Mouse (Mus musculus) brown adipose tissue, adult 24 weeks (tissue): ENCODE measurements at regions not wholly inside any gene's neighbourhood (a gene's known extent, or its start where the extent isn't known, plus 50 kb on each side); places are given as distances from the start of the nearest gene placed in this dataset.

Source experiments
- H3K27ac ChIP-seq: fragments of 200-500 bp; replicated peaks from 2 replicates; pipeline ENCODE4 v1.5.1; 2012; ENCODE audit warnings: low read depth, mild to moderate bottlenecking, low read length
- H3K4me1 ChIP-seq: fragments of 200-500 bp; 2 replicates; pipeline ENCODE4 v1.6.1; 2012; ENCODE audit warnings: low read length, mixed read lengths; ENCODE audit not compliant: control insufficient read depth, insufficient read depth, insufficient read length
- H3K4me3 ChIP-seq: fragments of 200-500 bp; 2 replicates; pipeline ENCODE4 v1.5.1; 2012; ENCODE audit warnings: low read depth, mild to moderate bottlenecking, low read length, moderate library complexity; ENCODE audit not compliant: insufficient read depth

DNA sequence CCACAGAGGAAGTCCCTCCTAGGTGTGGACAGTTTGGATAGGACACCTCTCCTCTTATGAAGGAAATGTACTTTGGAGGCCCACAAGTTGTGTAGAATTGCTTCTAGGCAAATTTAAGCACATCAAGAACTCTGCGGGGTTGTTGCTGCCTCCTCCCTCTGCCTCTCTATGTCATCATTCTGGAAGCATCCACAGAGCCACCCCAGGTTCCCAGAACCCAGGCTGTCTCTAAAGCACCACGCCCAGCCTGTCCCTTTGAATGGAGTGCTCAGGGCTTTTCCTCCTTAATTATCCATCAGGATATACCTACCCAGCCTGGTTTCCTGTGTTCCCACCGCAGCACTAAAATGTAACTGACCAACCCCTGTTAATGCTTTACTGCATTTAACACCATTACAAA is 195.4 kb downstream of the Calcrl start:
- no peaks in the 10 kb centered on the region for H3K4me1 ChIP-seq
- H3K27ac ChIP-seq: 0 out of 2 replicates have a peak overlapping the region, but pooled peaks have one; percentile 7
- H3K4me3 ChIP-seq: no peak overlapping the region

DNA sequence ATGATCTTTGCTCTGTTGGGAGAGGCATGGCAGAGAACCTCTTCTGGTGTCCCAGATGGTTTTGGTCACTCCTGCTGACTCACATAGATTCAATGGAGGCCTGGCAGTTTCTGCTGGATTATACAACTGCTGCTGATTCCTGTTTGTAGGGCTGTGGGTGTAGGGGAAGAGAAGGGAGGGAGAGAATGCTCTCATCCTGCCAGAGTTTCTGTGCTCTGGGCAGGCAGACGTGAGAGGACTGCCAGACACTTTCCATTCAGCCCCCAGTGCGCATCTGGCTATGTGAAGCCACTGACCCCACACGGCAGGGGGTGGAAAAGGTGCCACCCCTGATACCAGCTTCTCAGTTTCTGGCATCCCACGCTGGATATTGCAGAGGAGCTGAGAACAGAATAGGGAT is 189.6 kb downstream of the Calcrl start:
- H3K27ac ChIP-seq: no peak overlapping the region
- no peak overlapping the region for H3K4me3 ChIP-seq
- H3K4me1 ChIP-seq: no peaks in the 10 kb centered on the region

GRCm38 (mm10) chr2:84241244-84241643 is 184.0 kb downstream of the Calcrl start:
- Histone ChIP-seq H3K27ac (no peak overlapping the region), H3K4me1 (no peaks in the 10 kb centered on the region), H3K4me3 (no peak overlapping the region)

DNA sequence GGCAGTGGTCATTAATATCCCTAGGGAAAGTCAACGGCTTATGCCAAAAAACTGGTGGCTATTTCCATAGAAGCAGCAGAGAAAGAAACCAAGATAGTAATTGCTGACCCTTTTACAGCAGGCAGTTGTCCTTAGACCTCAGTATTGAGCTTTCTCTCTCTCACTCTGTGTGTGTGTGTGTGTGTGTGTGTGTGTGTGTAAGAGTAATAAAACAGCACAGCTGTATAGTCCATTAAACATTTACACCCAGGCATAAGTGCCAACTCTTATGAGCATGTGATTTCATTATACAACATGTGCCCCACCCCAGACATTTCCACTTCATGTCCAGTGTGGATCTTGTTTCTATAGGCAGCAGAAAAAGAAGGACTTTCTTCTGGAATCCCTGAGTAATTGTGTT is 183.2 kb downstream of the Calcrl start:
- no peak overlapping the region for H3K27ac ChIP-seq
- H3K4me3 ChIP-seq: no peak overlapping the region
- H3K4me1 ChIP-seq: no peaks in the 10 kb centered on the region

DNA sequence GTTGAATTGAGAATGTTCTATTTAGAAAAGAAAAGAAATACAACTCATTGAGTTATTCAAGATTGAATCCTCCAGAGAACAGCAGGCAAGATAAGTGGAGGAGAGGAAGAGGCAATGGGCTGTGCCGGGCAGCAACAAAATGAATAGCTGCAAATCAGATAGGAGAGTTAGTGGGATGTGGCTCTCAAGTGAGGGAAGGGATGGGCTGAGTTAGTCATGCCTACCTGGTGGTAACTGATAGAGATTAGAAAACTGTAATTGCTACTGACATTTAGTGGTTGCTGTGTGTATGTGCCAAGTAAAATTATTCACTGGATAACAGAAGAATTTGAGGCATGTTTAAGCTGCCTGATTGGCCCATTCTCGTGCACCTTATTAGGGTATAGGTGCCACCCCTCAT is 179.3 kb downstream of the Calcrl start:
- Histone ChIP-seq H3K27ac (no peak overlapping the region), H3K4me3 (no peak overlapping the region)

DNA sequence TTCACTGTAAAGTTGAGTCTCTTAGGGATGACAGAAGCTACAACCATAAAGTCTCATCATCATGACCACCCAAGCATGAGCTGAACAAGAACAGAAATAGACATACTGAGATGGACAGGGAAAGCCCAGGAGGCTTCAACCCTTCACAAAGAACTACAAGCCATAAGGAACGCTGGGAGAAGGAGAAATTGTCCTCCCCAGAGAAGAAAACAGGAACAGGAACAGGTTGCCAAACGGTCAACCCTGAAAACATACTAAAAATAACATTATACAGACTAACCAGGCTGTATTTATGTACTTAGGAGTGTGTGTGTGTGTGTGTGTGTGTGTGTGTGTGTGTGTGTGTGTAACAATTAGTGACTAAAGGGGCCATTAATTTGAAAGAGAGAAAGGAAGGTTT is 178.6 kb downstream of the Calcrl start:
- no peaks in the 10 kb centered on the region for H3K4me1 ChIP-seq
- no peak overlapping the region for H3K4me3 ChIP-seq
- H3K27ac ChIP-seq: no peak overlapping the region

More for the DNA sequence above, 179.3 kb downstream of the Calcrl start:
- no peaks in the 10 kb centered on the region for H3K4me1 ChIP-seq

DNA sequence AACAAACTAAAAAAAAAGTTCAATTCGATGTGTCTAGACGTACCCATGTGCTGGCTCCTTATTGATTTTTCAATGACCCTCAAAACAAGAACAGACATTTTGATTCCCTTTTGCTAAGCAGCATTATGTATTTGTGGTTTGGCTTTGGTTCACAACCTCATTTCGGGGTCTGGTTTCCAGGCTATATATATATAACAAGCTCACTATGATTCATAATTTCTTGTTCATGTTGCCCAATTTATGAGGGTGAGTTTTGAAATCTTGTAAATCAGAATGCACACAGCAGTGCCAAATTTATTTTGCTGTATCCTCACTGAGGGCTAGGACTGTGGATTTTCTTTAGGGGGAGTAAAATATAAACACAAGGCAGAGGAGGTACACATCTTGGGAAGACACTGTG is 177.0 kb downstream of the Calcrl start:
- no peak overlapping the region for H3K27ac ChIP-seq
- H3K4me3 ChIP-seq: no peak overlapping the region
- no peaks in the 10 kb centered on the region; the same call in 1 of the 2 replicates for H3K4me1 ChIP-seq

- Histone ChIP-seq H3K4me1 (no peaks in the 10 kb centered on the region; the same call in 1 of the 2 replicates), H3K4me3 (no peak overlapping the region), H3K27ac (no peak overlapping the region)
Measured at GRCm38 (mm10) chr2:84249871-84250270, 175.3 kb downstream of the Calcrl start.

GRCm38 (mm10) chr2:84252076-84252475 is 173.1 kb downstream of the Calcrl start:
- Histone ChIP-seq H3K27ac (no peak overlapping the region), H3K4me1 (no peaks in the 10 kb centered on the region; the same call in 1 of the 2 replicates), H3K4me3 (no peak overlapping the region)

- no peak overlapping the region for H3K27ac ChIP-seq
- no peak overlapping the region for H3K4me3 ChIP-seq
- H3K4me1 ChIP-seq: no peaks in the 10 kb centered on the region
Measured at GRCm38 (mm10) chr2:84258339-84259006, 166.7 kb downstream of the Calcrl start.

DNA sequence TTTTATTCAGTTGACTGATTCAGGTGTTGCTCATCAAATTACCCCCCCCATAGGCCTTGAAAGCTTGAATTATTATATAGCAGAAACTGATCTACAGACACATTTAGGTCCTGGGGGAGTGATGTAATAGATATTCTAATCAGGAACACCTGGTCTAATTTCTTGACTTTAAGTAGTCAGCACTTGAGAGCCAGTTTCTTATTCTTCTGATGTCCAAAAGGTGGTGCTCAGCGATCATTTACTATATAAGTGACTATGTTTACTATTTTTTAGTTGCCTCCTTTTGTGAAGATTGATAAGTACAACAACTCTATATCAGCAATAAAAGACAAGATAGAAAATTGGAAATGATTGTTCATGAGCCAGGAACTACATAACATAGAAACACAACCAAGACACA is 166.0 kb downstream of the Calcrl start:
- H3K27ac ChIP-seq: no peak overlapping the region
- H3K4me3 ChIP-seq: no peak overlapping the region
- no peaks in the 10 kb centered on the region for H3K4me1 ChIP-seq

GRCm38 (mm10) chr2:84260701-84261100 is 164.5 kb downstream of the Calcrl start:
- no peak overlapping the region for H3K4me3 ChIP-seq
- no peaks in the 10 kb centered on the region; the same call in 1 of the 2 replicates for H3K4me1 ChIP-seq
- H3K27ac ChIP-seq: no peak overlapping the region

DNA sequence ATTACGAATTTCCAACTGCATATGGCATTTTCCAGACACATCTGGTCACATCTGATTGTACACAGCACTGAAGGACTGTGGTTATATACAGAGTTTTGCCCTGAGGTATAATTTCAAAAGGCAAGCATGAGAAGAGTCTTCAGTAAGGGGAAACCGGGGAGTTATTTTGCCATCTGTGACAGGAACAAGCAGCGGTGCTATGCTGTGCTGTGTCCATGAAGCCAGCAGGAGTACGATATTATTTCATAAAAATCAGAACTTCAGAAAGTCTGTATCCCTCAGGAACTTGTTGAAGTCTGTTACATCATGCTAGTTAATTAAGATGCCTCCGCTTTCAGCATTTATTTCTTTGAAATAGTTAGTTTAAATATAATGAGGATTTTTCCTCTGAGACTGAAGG is 163.7 kb downstream of the Calcrl start:
- Histone ChIP-seq H3K27ac (no peak overlapping the region), H3K4me3 (no peak overlapping the region), H3K4me1 (no peaks in the 10 kb centered on the region; the same call in 1 of the 2 replicates)

DNA sequence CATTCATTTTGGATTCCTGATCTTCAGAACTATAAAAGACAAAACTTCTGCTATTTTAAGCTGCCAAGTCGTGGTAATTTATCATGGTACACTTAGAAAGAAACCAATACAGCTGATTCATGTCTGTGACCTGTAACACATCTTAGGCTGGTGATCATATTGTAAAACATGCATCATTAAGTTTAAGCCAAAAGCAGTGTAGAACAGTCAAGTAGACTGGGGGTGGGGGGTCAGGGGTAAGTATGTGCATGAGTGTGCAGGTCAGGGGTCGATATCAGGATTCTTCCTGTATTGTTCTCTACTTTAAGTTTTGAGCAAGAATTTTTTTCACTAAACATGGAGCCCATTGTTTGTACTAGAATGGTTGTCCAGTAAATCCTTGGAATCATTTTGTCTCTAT is 160.7 kb downstream of the Calcrl start:
- no peak overlapping the region for H3K27ac ChIP-seq
- peaks cover 4% of the 10 kb centered on the region for H3K4me1 ChIP-seq
- no peak overlapping the region for H3K4me3 ChIP-seq

DNA sequence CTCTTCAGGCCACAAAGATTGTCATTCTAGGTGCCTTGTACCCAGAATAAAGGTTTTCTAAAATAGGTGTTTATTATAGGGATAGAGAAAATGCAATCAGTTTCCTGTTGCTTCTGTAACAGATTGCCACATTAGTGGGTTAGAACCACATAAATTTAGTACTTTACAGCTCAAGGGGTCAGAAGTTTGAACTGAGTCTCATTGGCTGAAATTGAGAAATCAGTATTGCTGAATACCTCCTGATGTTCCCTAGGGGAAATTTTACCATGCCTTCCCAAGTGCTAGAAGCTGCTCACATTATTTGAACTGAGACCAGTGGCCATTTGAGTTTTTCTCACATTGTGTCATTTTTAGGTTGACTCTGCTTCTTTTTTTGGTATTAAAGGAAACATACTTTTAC is 160.2 kb downstream of the Calcrl start:
- Histone ChIP-seq H3K4me3 (no peak overlapping the region), H3K27ac (no peak overlapping the region), H3K4me1 (peaks cover 4% of the 10 kb centered on the region)

DNA sequence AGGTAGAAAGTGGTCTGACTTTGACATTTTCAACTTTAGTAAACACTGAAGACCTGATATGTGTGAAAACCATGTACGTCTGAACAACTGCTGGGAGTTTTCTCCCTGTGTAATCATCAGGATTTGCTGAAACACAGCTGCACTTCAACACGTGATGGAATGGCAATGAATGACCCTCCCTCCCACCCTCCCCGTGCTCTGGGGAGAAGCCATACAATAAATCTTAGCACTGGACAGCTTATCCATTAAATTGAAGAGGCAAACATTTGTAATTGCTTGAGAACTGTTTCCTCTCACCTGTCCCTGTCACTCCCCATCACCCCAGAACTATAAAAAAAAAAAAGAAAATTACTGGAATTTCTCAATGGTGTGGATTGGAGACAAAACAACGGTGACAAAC is 159.1 kb downstream of the Calcrl start:
- H3K4me3 ChIP-seq: no peak overlapping the region
- no peak overlapping the region for H3K27ac ChIP-seq
- peaks cover 4% of the 10 kb centered on the region for H3K4me1 ChIP-seq
